Mouse (Mus musculus) cerebellum, adult 2 months (tissue): ENCODE measurements around the gene Smtnl2.

Experiments
- CTCF ChIP-seq: fragments of 200-500 bp; IDR thresholded peaks from 2 replicates; pipeline ENCODE4 v1.5.1; 2011; ENCODE audit warnings: low read depth, mild to moderate bottlenecking, control low read depth, low read length, moderate library complexity, borderline replicate concordance; ENCODE audit not compliant: insufficient read depth
- POLR2A ChIP-seq: fragments of 200-500 bp; IDR thresholded peaks from 2 replicates; pipeline ENCODE4 v1.6.1; 2011; ENCODE audit warnings: low read length, control low read depth, borderline replicate concordance; ENCODE audit not compliant: insufficient read depth

DNA sequence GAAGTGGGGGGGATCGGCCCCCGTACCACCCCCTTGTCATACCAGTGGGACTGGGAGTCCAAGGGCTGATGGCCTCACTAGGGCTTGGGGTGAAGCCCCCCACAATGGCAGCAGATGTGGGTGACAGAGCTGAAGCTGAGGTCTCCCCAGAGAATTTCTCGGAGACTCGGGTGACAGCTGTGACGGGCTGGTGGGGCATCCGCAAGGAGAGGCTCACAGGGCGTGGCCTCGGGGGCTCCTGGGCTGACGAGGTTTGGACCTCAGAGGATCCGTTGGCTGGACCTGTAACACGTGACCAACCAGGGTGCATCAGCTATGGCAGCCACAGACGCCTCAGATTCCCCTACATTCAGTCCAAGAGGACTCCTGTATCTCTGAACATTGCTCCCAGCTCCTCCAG lies 8.5 kb downstream of the Smtnl2 start:
- TF ChIP-seq POLR2A (no peak), CTCF (no peak)
